Mouse (Mus musculus) left cerebral cortex, adult 9 months (tissue): Measurements from ENCODE around the gene Hexb.

Experiments
- DNase-seq, 2 experiments: peaks; one replicate each; pipeline ENCODE4 v3.0.0; 2022; ENCODE audit warnings: low spot score in 2 of 2

Hexb gene

DNA sequence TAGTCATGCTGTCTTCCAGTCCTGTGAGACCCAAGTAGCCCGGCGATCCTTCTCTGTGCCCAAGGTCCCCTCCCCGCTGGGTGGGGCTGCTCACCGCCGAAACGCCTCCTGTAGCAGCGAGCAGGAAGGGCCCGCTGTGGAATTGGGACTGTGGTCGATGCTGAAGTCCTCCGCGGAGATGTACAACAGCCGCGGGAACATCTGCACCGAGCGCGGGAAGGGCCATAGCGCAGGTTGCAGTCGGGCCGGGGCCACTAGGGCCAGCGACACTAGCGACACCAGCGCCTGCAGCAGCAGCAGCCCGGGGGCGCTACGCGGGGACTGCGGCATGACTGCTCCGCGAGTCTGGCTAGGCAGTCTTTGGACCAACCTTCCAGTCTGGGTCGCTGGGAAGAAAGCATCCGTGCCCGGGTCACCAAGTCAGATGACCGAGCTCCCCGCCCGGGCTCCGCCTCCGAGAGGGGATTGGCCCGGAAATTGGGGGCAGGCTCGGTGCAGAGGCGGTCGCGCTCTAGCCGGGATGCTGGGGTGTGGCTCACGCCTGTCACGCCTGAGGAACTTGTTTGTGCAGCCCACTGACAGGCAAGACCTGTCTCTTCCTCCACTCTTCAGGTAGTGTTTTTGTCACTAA lies at the start of gene Hexb:
Gene Hexb, minus strand, starts transcription at position 426 of the 631 bp plus-strand sequence.
- peak; percentile 81 to 91 for DNase-seq

DNA sequence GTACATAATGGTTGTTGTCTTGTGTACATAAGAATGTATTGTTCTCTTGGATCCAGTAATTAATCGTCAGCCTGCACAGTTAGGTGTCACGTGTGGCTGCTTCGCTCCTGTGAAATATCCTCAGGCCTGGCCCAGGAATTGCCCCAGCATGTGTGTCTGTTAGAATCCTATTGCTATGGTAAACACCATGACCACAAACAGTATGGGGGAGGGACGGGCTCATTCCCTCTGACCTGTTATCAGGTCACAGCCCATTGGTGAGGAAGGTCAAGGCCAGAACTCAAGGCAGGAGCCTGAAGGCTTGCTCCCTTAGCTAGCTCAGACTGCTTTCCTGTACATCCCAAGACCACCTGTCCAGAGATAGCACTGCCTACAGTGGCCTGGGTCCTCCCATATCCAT lies 49.6 kb upstream of the Hexb start:
- DNase-seq = no peak

DNA sequence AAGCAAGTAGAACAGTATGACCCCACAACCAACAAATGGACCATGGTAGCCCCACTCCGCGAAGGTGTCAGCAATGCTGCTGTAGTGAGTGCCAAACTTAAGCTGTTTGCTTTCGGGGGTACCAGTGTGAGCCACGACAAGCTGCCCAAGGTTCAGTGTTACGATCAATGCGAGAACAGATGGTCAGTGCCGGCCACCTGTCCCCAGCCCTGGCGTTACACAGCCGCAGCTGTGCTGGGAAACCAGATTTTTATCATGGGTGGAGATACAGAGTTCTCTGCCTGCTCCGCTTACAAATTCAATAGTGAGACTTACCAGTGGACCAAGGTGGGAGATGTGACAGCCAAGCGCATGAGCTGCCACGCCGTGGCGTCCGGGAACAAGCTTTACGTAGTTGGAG lies 48.1 kb upstream of the Hexb start:
- no peak for DNase-seq

DNA sequence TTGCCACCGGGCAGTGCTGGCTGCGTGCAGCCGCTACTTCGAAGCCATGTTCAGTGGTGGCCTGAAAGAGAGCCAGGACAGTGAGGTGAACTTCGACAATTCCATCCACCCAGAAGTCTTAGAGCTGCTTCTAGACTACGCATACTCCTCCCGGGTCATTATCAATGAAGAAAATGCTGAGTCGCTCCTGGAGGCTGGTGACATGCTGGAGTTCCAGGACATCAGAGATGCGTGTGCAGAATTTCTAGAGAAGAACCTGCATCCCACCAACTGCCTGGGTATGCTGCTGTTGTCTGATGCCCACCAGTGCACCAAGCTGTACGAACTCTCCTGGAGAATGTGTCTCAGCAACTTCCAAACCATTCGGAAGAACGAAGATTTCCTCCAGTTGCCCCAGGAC lies 47.0 kb upstream of the Hexb start:
- DNase-seq = no peak

- no peak for DNase-seq
Measured at GRCm38 (mm10) chr13:97244712-97245105, 46.6 kb upstream of the Hexb start.

GRCm38 (mm10) chr13:97243962-97244711 lies 46.0 kb upstream of the Hexb start:
- DNase-seq = peak in 1 of 2 experiments; percentile 22

DNA sequence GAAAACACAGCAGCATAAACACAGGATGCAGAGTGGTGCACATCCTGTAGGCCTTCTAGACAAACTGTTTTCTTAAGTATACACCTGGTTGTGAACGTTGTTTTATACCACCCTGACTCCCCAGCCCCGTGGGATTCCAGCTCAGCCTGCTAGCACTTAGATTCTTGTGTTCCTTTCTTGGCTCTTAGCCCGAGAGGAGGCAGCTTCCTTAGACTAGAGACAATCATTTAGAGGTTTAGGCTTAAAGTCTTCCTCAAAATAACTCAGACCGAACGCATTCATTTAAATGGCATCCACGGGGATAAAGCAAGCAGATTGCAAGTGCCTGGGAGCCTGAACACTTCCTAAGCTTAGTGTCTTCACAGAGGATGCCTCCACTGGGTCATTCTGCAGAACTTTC lies 44.6 kb upstream of the Hexb start:
- peak in 1 of 2 experiments; percentile 46 for DNase-seq

- peak in 1 of 2 experiments; percentile 20 for DNase-seq
Measured at GRCm38 (mm10) chr13:97241787-97242280, 43.7 kb upstream of the Hexb start.

- peak in 1 of 2 experiments; percentile 90 for DNase-seq
Measured at GRCm38 (mm10) chr13:97240965-97241786, 43.0 kb upstream of the Hexb start, which contains the start of gene Enc1. Enc1 (plus strand) TSS chr13:97241105.

- DNase-seq = peak in 1 of 2 experiments; percentile 78
Measured at GRCm38 (mm10) chr13:97240279-97240964, 42.3 kb upstream of the Hexb start.

- DNase-seq = peak in 1 of 2 experiments; percentile 79
Measured at GRCm38 (mm10) chr13:97239343-97240180, 41.4 kb upstream of the Hexb start.

DNA sequence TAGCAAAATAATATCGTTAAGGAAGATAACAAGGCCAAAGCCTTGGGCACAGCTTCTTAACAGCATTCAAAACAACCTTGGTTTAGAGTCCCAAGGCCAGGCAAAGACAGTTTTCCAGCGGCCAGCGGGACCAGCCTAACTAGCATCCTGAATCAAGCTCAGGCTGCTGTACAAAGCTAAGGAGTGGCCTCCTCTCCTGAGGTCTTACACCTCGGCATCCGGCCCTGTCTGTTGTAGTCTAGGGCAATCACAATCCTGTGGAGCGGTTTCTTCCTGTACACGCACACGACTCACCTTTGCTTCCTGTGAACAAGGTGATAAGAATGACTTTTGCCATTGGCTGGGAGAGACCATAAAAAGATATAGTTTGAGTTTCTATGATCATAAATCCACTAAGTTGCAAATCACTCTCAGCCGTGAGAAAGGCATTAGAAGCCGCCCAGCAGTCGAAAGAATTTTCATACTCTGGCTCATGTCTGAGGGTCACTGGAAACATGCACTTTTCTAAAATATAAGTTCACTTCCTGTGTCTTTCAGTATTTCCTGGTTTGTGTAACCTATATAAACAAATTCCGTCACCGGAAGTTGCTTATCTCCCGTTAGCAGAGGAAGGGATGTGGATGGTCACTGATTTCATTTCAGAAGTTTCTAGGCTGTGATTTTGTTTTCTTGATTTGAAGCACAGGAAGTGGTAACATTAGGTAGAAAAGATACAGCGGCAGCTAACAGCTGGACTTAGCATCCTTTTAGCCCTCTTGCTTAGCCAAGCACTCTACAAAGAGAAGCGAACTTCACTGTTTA lies 40.2 kb upstream of the Hexb start:
- DNase-seq = no peak

GRCm38 (mm10) chr13:97237700-97238099 lies 39.5 kb upstream of the Hexb start:
- DNase-seq = no peak

DNA sequence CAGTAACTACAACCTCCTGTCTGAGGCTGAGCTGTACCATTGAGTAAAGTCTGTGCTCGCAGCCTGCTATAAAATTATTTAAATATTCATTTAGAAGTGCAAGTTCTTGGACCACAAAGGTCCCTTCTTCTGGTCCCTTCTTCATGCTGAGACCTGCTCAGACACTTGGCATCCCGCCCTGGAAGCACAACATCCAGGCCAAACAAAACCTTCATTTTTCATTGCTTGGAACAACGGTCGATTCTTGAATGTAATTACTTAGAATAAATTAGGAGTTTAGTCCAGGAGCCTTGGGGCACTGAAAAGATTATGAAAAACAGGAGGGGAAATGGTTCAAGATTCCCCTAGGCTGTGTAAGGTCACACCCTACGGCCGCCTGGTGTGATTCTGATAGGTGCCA lies 37.8 kb upstream of the Hexb start:
- no peak for DNase-seq

DNA sequence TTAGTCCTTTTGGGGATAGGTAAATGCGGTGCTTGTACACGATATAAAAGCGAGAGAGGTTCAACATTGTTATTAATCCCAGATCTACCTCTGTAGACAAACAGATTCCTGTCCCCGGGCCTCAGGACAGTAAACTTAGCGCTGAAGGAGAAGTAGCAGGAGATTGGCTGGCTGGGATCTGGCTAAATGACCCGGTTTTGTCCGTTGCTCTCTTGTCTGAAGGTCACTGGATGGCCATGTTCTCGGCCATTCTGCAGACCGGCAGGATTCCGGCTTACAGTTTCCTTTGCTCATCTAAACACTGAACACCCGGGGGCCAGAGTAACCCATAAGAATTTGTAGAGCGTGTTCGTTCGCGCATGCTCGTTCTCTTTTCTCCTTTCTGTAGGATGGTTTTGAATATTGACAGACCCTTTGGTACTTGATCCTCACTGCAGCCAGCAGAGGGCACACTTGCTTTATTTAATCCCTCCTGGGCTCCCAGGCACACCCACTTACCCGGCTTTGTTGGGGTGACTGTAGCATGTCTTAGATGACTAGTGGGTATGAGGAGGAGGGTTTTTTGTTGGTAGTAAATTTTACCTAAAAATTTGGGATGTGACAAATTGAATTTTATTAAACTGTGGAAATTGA lies 36.7 kb upstream of the Hexb start:
- DNase-seq = peak in 1 of 2 experiments; percentile 91

DNA sequence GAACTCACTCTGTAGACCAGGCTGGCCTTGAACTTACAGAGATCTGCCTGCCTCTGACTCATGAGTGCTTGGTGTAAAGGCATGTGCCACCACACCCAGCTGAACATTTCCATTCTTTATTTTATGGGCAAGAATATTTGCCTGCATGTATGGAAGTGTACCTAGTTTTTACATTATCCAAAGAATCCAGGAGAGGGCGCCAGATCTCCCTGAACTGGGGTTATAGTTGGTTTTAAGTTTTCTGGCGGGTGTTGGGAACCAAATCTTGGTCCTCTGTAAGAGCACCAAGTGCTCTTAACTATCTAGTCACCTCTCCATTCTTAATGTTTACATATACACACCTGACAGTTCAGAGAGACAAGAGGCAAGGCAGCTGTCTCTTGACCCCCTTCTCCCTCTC lies 34.9 kb upstream of the Hexb start:
- no peak for DNase-seq

- DNase-seq = no peak
Measured at GRCm38 (mm10) chr13:97230101-97230500, 31.9 kb upstream of the Hexb start.

DNA sequence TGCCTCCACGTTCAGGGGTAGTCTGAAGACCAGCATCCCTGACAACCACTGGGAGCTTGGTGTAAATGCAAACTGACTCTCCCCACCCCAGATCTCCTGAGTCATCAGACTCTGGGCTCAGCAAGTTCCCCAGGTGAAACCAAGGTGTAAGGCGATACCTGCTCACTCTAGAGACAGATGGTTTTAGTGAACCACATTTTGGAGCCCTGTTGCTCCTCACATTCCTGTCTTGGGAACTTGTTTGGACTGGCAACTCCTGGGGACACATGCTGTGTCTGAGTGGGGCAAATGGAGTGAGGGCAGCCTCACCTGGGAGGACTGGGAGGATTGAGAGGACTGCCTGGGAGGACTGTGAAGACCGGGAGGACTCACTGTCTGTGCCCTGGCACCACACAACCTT lies 29.6 kb upstream of the Hexb start:
- no peak for DNase-seq

GRCm38 (mm10) chr13:97225130-97225529 lies 27.0 kb upstream of the Hexb start:
- no peak for DNase-seq
